Comparison of ENCODE assay signal across 17 mouse cellular contexts in the genomic region with DNA sequence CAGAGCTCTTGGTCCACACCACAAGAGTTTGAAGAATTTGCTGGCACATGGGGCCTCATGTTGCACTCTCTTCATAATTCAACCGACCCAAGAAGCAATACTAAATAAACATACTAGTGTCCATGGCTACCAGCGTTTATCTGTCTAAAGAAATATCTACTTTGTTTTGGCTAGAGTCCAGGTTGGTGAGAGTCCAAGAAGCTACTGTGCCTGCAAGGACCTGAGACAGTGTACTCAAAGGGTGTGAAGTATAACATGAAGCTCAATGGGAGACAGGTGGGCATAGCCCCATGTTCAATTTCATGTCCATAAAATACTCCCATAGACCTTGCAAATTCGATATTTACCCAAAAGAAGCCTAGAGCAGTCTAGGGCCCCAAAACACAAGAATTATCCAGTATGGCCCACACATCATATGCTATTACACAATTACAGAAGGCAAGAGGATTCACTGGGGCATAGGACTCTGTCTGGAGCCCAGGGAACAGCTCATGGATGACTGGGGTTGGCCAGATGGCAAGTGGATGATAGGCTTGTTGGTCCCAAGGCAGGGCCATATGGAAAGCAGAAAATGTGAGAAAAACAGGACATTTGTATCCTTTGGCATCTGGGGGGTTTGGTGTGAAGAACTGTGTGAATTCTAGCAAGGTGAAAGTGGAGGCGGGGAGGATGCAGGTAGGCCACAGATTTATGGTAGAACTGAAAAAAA. TPM values are rescaled to one million over a fixed set of nuclear protein-coding genes. Genes with fewer than 3 reads are reported as not detected.
DNase-seq lines count a peak whose midpoint lies in the region; ATAC-seq and TF ChIP-seq lines count a peak whose summit lies in the region.
"Had no signal": no experiment of that assay in that cellular context is flagged by ENCODE, and none has a peak within 500 bp of the region (broad histone marks: within the 10 kb centered on the region; RNA-seq: fewer than 3 reads in every experiment).

No protein-coding gene starts in this region.

- intact Hi-C loops in heart, postnatal 36 days (cut with DNase I): no loop called here

- DNase-seq in hindbrain, postnatal 0 days (ENCODE audit: low spot score): peak; percentile 69
- DNase-seq in hindbrain, embryonic 11.5 days (ENCODE audit: low spot score): no peak
- peak; percentile 10 for DNase-seq in lung, postnatal 36 days
- DNase-seq in lung, postnatal 4 days: no peak
- peak; percentile 87 for DNase-seq in cerebellum, adult 11-12 months
- DNase-seq in cerebellum, postnatal 25 days: peak; percentile 73 to 79
- no peak for DNase-seq in heart, postnatal 36 days
- DNase-seq: forebrain, postnatal 0 days; heart, adult 18-20 months; kidney, postnatal 36 days had no signal

- H3K36me3 ChIP-seq in hindbrain, postnatal 0 days (ENCODE audit: insufficient read depth, low read length): no peaks in the 10 kb centered on the region; the same call in 1 of the 2 replicates
- H3K36me3 ChIP-seq in hindbrain, embryonic 11.5 days (ENCODE audit: control insufficient read depth, insufficient read depth, low read length): no peaks in the 10 kb centered on the region
- H3K36me3 ChIP-seq in heart, embryonic 11.5 days (ENCODE audit: control insufficient read depth, insufficient read depth, low read length): no peaks in the 10 kb centered on the region
- H3K36me3 ChIP-seq: embryonic facial prominence, embryonic 10.5 days; hindbrain, embryonic 12.5 days; limb, embryonic 15.5 days had no signal

- no peaks in the 10 kb centered on the region for H3K27me3 ChIP-seq in hindbrain, postnatal 0 days (ENCODE audit: insufficient read depth, low read length)
- H3K27me3 ChIP-seq in hindbrain, embryonic 11.5 days (ENCODE audit: control insufficient read depth, insufficient read depth, low read length): no peaks in the 10 kb centered on the region
- H3K27me3 ChIP-seq in heart, embryonic 11.5 days (ENCODE audit: control insufficient read depth, insufficient read depth, low read length): no peaks in the 10 kb centered on the region
- H3K27me3 ChIP-seq: hindbrain, embryonic 12.5 days; limb, embryonic 15.5 days had no signal

- H3K4me1 ChIP-seq in hindbrain, postnatal 0 days (ENCODE audit: insufficient read depth, low read length): no peaks in the 10 kb centered on the region
- H3K4me1 ChIP-seq in hindbrain, embryonic 11.5 days (replicated peaks; ENCODE audit: control insufficient read depth, insufficient read depth, low read length): no peaks in the 10 kb centered on the region
- peaks cover 9% of the 10 kb centered on the region; the same call in 1 of the 2 replicates for H3K4me1 ChIP-seq in heart, embryonic 11.5 days (ENCODE audit: control insufficient read depth, insufficient read depth, low read length)
- H3K4me1 ChIP-seq: embryonic facial prominence, embryonic 10.5 days; hindbrain, embryonic 12.5 days; limb, embryonic 15.5 days; megakaryocyte, embryonic 14.5 days had no signal

- no peaks in the 10 kb centered on the region for H3K9me3 ChIP-seq in hindbrain, postnatal 0 days (ENCODE audit: low read length)
- no peaks in the 10 kb centered on the region for H3K9me3 ChIP-seq in hindbrain, embryonic 11.5 days (ENCODE audit: control insufficient read depth, low read length)
- no peaks in the 10 kb centered on the region for H3K9me3 ChIP-seq in heart, embryonic 11.5 days (replicated peaks; ENCODE audit: control insufficient read depth, low read length)
- H3K9me3 ChIP-seq: embryonic facial prominence, embryonic 10.5 days; hindbrain, embryonic 12.5 days; limb, embryonic 15.5 days had no signal

- 57% methylated on average over 4 of the region's 4 CpGs for WGBS in hindbrain, postnatal 0 days
- WGBS in hindbrain, embryonic 11.5 days: 89% methylated on average over 4 of the region's 4 CpGs
- WGBS in heart, embryonic 11.5 days (ENCODE audit: insufficient replicate concordance): 65% methylated on average over 4 of the region's 4 CpGs

- no peak overlapping the region for H3K4me3 ChIP-seq in hindbrain, postnatal 0 days (ENCODE audit: low read length)
- no peak overlapping the region for H3K4me3 ChIP-seq in hindbrain, embryonic 11.5 days (ENCODE audit: low read depth, low read length)
- no peak overlapping the region for H3K4me3 ChIP-seq in heart, embryonic 11.5 days (ENCODE audit: low read depth, low read length)
- H3K4me3 ChIP-seq: embryonic facial prominence, embryonic 10.5 days; hindbrain, embryonic 12.5 days; limb, embryonic 15.5 days; megakaryocyte, embryonic 14.5 days had no signal

- no peak for TF ChIP-seq CTCF in hindbrain, postnatal 0 days (IDR thresholded peaks at IDR 0.05; ENCODE audit: low read depth)

- no peak overlapping the region for H3K9ac ChIP-seq in hindbrain, postnatal 0 days (replicated peaks; ENCODE audit: low read length)
- H3K9ac ChIP-seq in hindbrain, embryonic 11.5 days (ENCODE audit: low read depth, low read length): no peak overlapping the region
- H3K9ac ChIP-seq in heart, embryonic 11.5 days (ENCODE audit: low read depth, low read length): no peak overlapping the region
- H3K9ac ChIP-seq: forebrain, postnatal 0 days; hindbrain, embryonic 12.5 days; limb, embryonic 15.5 days had no signal

- H3K4me2 ChIP-seq in hindbrain, postnatal 0 days (ENCODE audit: low read depth, low read length): no peak overlapping the region
- H3K4me2 ChIP-seq in hindbrain, embryonic 11.5 days (replicated peaks; ENCODE audit: low read depth, low read length): no peak overlapping the region
- no peak overlapping the region for H3K4me2 ChIP-seq in heart, embryonic 11.5 days
- H3K4me2 ChIP-seq: hindbrain, embryonic 12.5 days; limb, embryonic 15.5 days had no signal

- H3K27ac ChIP-seq in hindbrain, postnatal 0 days: no peak overlapping the region
- H3K27ac ChIP-seq in hindbrain, embryonic 11.5 days (ENCODE audit: low read depth, low read length): no peak overlapping the region
- H3K27ac ChIP-seq in heart, embryonic 11.5 days (ENCODE audit: low read depth, low read length): no peak overlapping the region
- H3K27ac ChIP-seq: embryonic facial prominence, embryonic 10.5 days; hindbrain, embryonic 12.5 days; limb, embryonic 15.5 days had no signal

- peak; percentile 78 for ATAC-seq in hindbrain, postnatal 0 days
- no peak for ATAC-seq in hindbrain, embryonic 11.5 days (ENCODE audit: low FRiP score)
- ATAC-seq in heart, embryonic 11.5 days (replicated peaks; ENCODE audit: insufficient number of reproducible peaks, low FRiP score, low TSS enrichment): no peak
- ATAC-seq: forebrain, postnatal 0 days; intestine, embryonic 16.5 days; midbrain, embryonic 16.5 days had no signal

RNA-seq across cellular contexts. Expression of a gene that starts 20.8 kb away (rescaled TPM):
- 64.4 and 64.5 TPM in 2 replicates for total RNA-seq in hindbrain, postnatal 0 days (2014; rRNA removed)
- polyA plus RNA-seq in hindbrain, postnatal 0 days (2015; fragmentation: Nextera tagmentation; extraction: Ambion mirVana): 7.3 and 7.9 TPM in 2 replicates
- polyA plus RNA-seq in hindbrain, embryonic 11.5 days (2014; fragmentation: Nextera tagmentation; extraction: Ambion mirVana): 0.24 and 0.40 TPM in 2 replicates
- total RNA-seq in heart, postnatal 36 days (2021): under 1 TPM in 1 of 2 experiments, not detected in 1; 0.28 TPM
- 0.77 and 0.99 TPM in 2 replicates for polyA plus RNA-seq in heart, embryonic 11.5 days (2014; fragmentation: Nextera tagmentation; extraction: Ambion mirVana)

Comparison
In these comparisons a context has a peak if more than half of its experiments do, and no peak if none do; other contexts are left out.
1. DNase-seq: peak in hindbrain, postnatal 0 days (single experiment), lung, postnatal 36 days (single experiment), cerebellum, adult 11-12 months (single experiment) and cerebellum, postnatal 25 days (2 of 2); none in hindbrain, embryonic 11.5 days (single experiment), lung, postnatal 4 days (0 of 2) and heart, postnatal 36 days (0 of 2).